8 mouse cellular contexts compared by ENCODE assay signal in the genomic region with DNA sequence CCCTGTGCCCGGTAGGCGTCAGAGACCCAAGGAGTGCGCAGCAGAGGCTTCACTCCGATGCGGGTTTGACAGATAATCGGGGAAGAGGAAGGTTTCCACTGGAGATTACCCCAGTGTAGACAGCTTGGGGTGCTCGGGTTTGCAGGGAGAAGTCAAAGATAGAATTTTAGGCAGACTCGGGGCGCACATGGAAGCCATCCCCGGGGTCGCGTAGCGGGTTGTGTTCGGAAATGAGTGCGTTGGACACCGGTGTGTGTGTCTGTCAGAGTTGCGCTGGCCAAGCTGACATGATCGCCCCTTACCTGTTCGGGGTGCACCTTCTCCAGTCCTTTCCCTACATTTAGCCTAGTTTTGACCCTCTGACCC. TPM values are rescaled to one million over a fixed set of nuclear protein-coding genes. Genes with fewer than 3 reads are reported as not detected.
DNase-seq lines count a peak whose midpoint lies in the region; ATAC-seq and TF ChIP-seq lines count a peak whose summit lies in the region.

No protein-coding gene starts in this region.

- no peak for TF ChIP-seq CTCF in left cerebral cortex, adult 2 months (IDR thresholded peaks at IDR 0.05)

- peaks cover 40% of the 10 kb centered on the region for H3K27me3 ChIP-seq in embryonic facial prominence, embryonic 14.5 days (replicated peaks; ENCODE audit: control insufficient read depth, insufficient read depth, low read length)

- no peak for DNase-seq in left cerebral cortex, adult 2 months (ENCODE audit: extremely low spot score in 1 of 2, low spot score in 2 of 2)
- no peak for DNase-seq in left cerebral cortex, adult 18-20 months (ENCODE audit: low spot score in 2 of 2)
- DNase-seq in embryonic facial prominence, embryonic 14.5 days (ENCODE audit: low spot score): no peak
- DNase-seq in induced T-regulatory cell, adult 2 months (ENCODE audit: low read depth): peak; percentile 47
- peak; percentile 48 for DNase-seq in naive thymus-derived CD4-positive, alpha-beta T cell, adult 2 months (ENCODE audit: low read depth)
- no peak for DNase-seq in layer of hippocampus, adult 18-20 months (ENCODE audit: low spot score in 2 of 2)
- no peak for DNase-seq in yolk sac, embryonic 10.5 days (ENCODE audit: low spot score)

- no peaks in the 10 kb centered on the region for H3K36me3 ChIP-seq in embryonic facial prominence, embryonic 14.5 days (ENCODE audit: control insufficient read depth, insufficient read depth, low read length)

- intact Hi-C loops in left cerebral cortex, adult 2 months (cut with DNase I): no loop called here

- H3K9ac ChIP-seq in embryonic facial prominence, embryonic 14.5 days (ENCODE audit: low read depth, low read length): peak overlapping the region; percentile 71

- peaks cover 13% of the 10 kb centered on the region for H3K4me1 ChIP-seq in embryonic facial prominence, embryonic 14.5 days (ENCODE audit: control insufficient read depth, insufficient read depth, low read length)

- H3K9me3 ChIP-seq in embryonic facial prominence, embryonic 14.5 days (ENCODE audit: control insufficient read depth, low read length): no peaks in the 10 kb centered on the region

- no peak for ATAC-seq in embryonic facial prominence, embryonic 14.5 days (ENCODE audit: low read depth)
- no peak for ATAC-seq in CD4-positive, CD25-positive, alpha-beta regulatory T cell, adult 4 months

- WGBS in embryonic facial prominence, embryonic 14.5 days: 2% methylated on average over 19 of the region's 19 CpGs

- H3K4me2 ChIP-seq in embryonic facial prominence, embryonic 14.5 days (ENCODE audit: low read depth, low read length): peak overlapping the region; percentile 81

- H3K4me3 ChIP-seq in left cerebral cortex, adult 2 months: peak overlapping the region; percentile 91
- peak overlapping the region; percentile 74 for H3K4me3 ChIP-seq in embryonic facial prominence, embryonic 14.5 days (ENCODE audit: low read depth, low read length)

- peak overlapping the region; percentile 95 for H3K27ac ChIP-seq in left cerebral cortex, adult 2 months
- H3K27ac ChIP-seq in embryonic facial prominence, embryonic 14.5 days (replicated peaks; ENCODE audit: low read depth, low read length): no peak overlapping the region

RNA-seq across cellular contexts. Expression of gene Arntl, which starts 1.1 kb away (rescaled TPM):
- 10 to 100 TPM; 41.6 to 50.4 TPM for total RNA-seq in left cerebral cortex, adult 2 months (2021)
- total RNA-seq in left cerebral cortex, adult 18-20 months (2021): 10 to 100 TPM; 47.4 to 54.1 TPM
- 8.5 and 9.6 TPM in 2 replicates for polyA plus RNA-seq in embryonic facial prominence, embryonic 14.5 days (2014; fragmentation: Nextera tagmentation; extraction: Ambion mirVana)
- 10 to 100 TPM; 40.1 TPM for total RNA-seq in layer of hippocampus, adult 18-20 months (2021)
- polyA plus RNA-seq in CD4-positive, CD25-positive, alpha-beta regulatory T cell, adult 4 months (2017; shearing (Covaris generic)): 10 to 100 TPM; 22.6 to 25.0 TPM

Comparison
In these comparisons a context has a peak if more than half of its experiments do, and no peak if none do; other contexts are left out.
1. DNase-seq: peak in induced T-regulatory cell, adult 2 months (single experiment) and naive thymus-derived CD4-positive, alpha-beta T cell, adult 2 months (single experiment); none in left cerebral cortex, adult 2 months (0 of 2), left cerebral cortex, adult 18-20 months (0 of 2), embryonic facial prominence, embryonic 14.5 days (single experiment), layer of hippocampus, adult 18-20 months (0 of 2) and yolk sac, embryonic 10.5 days (single experiment).